Mouse (Mus musculus) hindbrain, embryonic 11.5 days (tissue): ENCODE measurements at regions not wholly inside any gene's neighbourhood (a gene's known extent, or its start where the extent isn't known, plus 50 kb on each side); places are given as distances from the start of the nearest gene placed in this dataset.

Experiments
- ATAC-seq: fragments of 200-750 bp; cut with Nextera tagmentation; 2 replicates; pipeline ENCODE4 v1.8.0; 2017; ENCODE audit warnings: mild to moderate bottlenecking, moderate TSS enrichment, moderate library complexity; ENCODE audit not compliant: low FRiP score
- DNase-seq: peaks from one replicate; pipeline ENCODE4 v3.0.0-alpha.2; 2015; ENCODE audit warnings: low spot score
- H3K27ac ChIP-seq: fragments of 300-500 bp; sonication (generic); 2 replicates; pipeline ENCODE4 v1.5.1; 2014; ENCODE audit warnings: mild to moderate bottlenecking, low read depth, low read length
- H3K27me3 ChIP-seq: fragments of 300-500 bp; sonication (generic); 2 replicates; pipeline ENCODE4 v1.6.1; 2014; ENCODE audit warnings: mild to moderate bottlenecking, low read length, moderate library complexity, mixed read lengths; ENCODE audit not compliant: control insufficient read depth, insufficient read depth
- H3K36me3 ChIP-seq: fragments of 300-500 bp; sonication (generic); 2 replicates; pipeline ENCODE4 v1.6.1; 2014; ENCODE audit warnings: mild to moderate bottlenecking, low read length, moderate library complexity, mixed read lengths; ENCODE audit not compliant: control insufficient read depth, insufficient read depth
- H3K4me1 ChIP-seq: fragments of 300-500 bp; sonication (generic); replicated peaks from 2 replicates; pipeline ENCODE4 v1.6.1; 2014; ENCODE audit warnings: low read length, mixed read lengths; ENCODE audit not compliant: control insufficient read depth, insufficient read depth
- H3K4me2 ChIP-seq: fragments of 300-500 bp; sonication (generic); replicated peaks from 2 replicates; pipeline ENCODE4 v1.6.1; 2014; ENCODE audit warnings: mild to moderate bottlenecking, low read depth, low read length
- H3K4me3 ChIP-seq: fragments of 300-500 bp; sonication (generic); 2 replicates; pipeline ENCODE4 v1.5.1; 2014; ENCODE audit warnings: low read depth, low read length
- H3K9ac ChIP-seq: fragments of 300-500 bp; sonication (generic); 2 replicates; pipeline ENCODE4 v1.6.1; 2014; ENCODE audit warnings: low read depth, low read length
- H3K9me3 ChIP-seq: fragments of 300-500 bp; sonication (generic); 2 replicates; pipeline ENCODE4 v1.6.1; 2016; ENCODE audit warnings: low read length; ENCODE audit not compliant: control insufficient read depth
- WGBS: fragments of 180-500 bp; shearing (Covaris S2); extraction: QIAGEN DNeasy Blood & Tissue Kit; methylation state at CpG from one replicate; pipeline ENCODE4 v1.1.7; 2014; 5-methylcytosine and 5-hydroxymethylcytosine counted together

GRCm38 (mm10) chr4:30776816-30777442 lies 1187.0 kb upstream of the Map3k7 start:
- WGBS: 65% methylated on average over 2 of the region's 2 CpGs
- DNase-seq: no peak
- Histone ChIP-seq H3K9me3 (no peaks in the 10 kb centered on the region), H3K4me3 (no peak overlapping the region), H3K27ac (no peak overlapping the region), H3K36me3 (no peaks in the 10 kb centered on the region), H3K27me3 (no peaks in the 10 kb centered on the region), H3K4me2 (no peak overlapping the region), H3K4me1 (no peaks in the 10 kb centered on the region), H3K9ac (no peak overlapping the region)
- ATAC-seq: peak; percentile 54

- DNase-seq: no peak
- Histone ChIP-seq H3K27me3 (no peaks in the 10 kb centered on the region), H3K9me3 (no peaks in the 10 kb centered on the region), H3K4me1 (no peaks in the 10 kb centered on the region), H3K9ac (no peak overlapping the region), H3K4me3 (no peak overlapping the region), H3K4me2 (no peak overlapping the region), H3K36me3 (no peaks in the 10 kb centered on the region), H3K27ac (no peak overlapping the region)
- 76% methylated on average over 2 of the region's 2 CpGs for WGBS
- ATAC-seq: no peak
These were observed 1182.2 kb upstream of the Map3k7 start for GRCm38 (mm10) chr4:30781649-30782048.

GRCm38 (mm10) chr4:30789976-30790657 lies 1173.8 kb upstream of the Map3k7 start:
- DNase-seq: no peak
- Histone ChIP-seq H3K4me2 (no peak overlapping the region), H3K9me3 (no peaks in the 10 kb centered on the region), H3K4me3 (no peak overlapping the region), H3K36me3 (no peaks in the 10 kb centered on the region), H3K27ac (no peak overlapping the region), H3K4me1 (no peaks in the 10 kb centered on the region), H3K27me3 (no peaks in the 10 kb centered on the region), H3K9ac (no peak overlapping the region)
- 59% methylated on average over 5 of the region's 5 CpGs for WGBS
- no peak for ATAC-seq

GRCm38 (mm10) chr4:30809798-30810197 lies 1154.1 kb upstream of the Map3k7 start:
- H3K4me2 ChIP-seq: no peak overlapping the region
- no peak overlapping the region for H3K4me3 ChIP-seq
- no peak overlapping the region for H3K27ac ChIP-seq
- H3K4me1 ChIP-seq: no peaks in the 10 kb centered on the region
- no peak overlapping the region for H3K9ac ChIP-seq
- no peak for DNase-seq
- H3K9me3 ChIP-seq: no peaks in the 10 kb centered on the region
- ATAC-seq: no peak
- H3K27me3 ChIP-seq: no peaks in the 10 kb centered on the region
- H3K36me3 ChIP-seq: no peaks in the 10 kb centered on the region

- ATAC-seq: peak; percentile 91
- WGBS: 48% methylated on average over 5 of the region's 5 CpGs
These were observed 1108.4 kb upstream of the Map3k7 start for GRCm38 (mm10) chr4:30855361-30856056.

GRCm38 (mm10) chr4:30904966-30905365 lies 1058.9 kb upstream of the Map3k7 start:
- ATAC-seq (no peak), DNase-seq (no peak)
- no peak overlapping the region for H3K9ac ChIP-seq
- no peaks in the 10 kb centered on the region for H3K4me1 ChIP-seq
- no peaks in the 10 kb centered on the region for H3K9me3 ChIP-seq
- H3K27me3 ChIP-seq: no peaks in the 10 kb centered on the region
- no peak overlapping the region for H3K4me2 ChIP-seq
- H3K27ac ChIP-seq: no peak overlapping the region
- 83% methylated on average over 2 of the region's 2 CpGs for WGBS
- H3K36me3 ChIP-seq: no peaks in the 10 kb centered on the region
- H3K4me3 ChIP-seq: no peak overlapping the region

More at GRCm38 (mm10) chr4:30855361-30856056, 1108.4 kb upstream of the Map3k7 start:
- H3K27me3 ChIP-seq: no peaks in the 10 kb centered on the region
- H3K4me2 ChIP-seq: no peak overlapping the region
- no peaks in the 10 kb centered on the region for H3K36me3 ChIP-seq
- no peaks in the 10 kb centered on the region for H3K9me3 ChIP-seq
- H3K4me1 ChIP-seq: no peaks in the 10 kb centered on the region
- H3K4me3 ChIP-seq: no peak overlapping the region
- H3K9ac ChIP-seq: no peak overlapping the region
- no peak for DNase-seq
- H3K27ac ChIP-seq: no peak overlapping the region

GRCm38 (mm10) chr4:30922944-30923343 lies 1041.0 kb upstream of the Map3k7 start:
- no peaks in the 10 kb centered on the region for H3K9me3 ChIP-seq
- H3K4me3 ChIP-seq: no peak overlapping the region
- no peak overlapping the region for H3K9ac ChIP-seq
- WGBS: 87% methylated on average over 4 of the region's 4 CpGs
- no peaks in the 10 kb centered on the region for H3K36me3 ChIP-seq
- no peak overlapping the region for H3K27ac ChIP-seq
- DNase-seq (no peak), ATAC-seq (no peak)
- no peak overlapping the region for H3K4me2 ChIP-seq
- no peaks in the 10 kb centered on the region for H3K4me1 ChIP-seq
- H3K27me3 ChIP-seq: no peaks in the 10 kb centered on the region

- H3K4me3 ChIP-seq: no peak overlapping the region
- 89% methylated on average over 3 of the region's 3 CpGs for WGBS
- H3K27ac ChIP-seq: no peak overlapping the region
- ATAC-seq: no peak
- no peaks in the 10 kb centered on the region for H3K27me3 ChIP-seq
- H3K9me3 ChIP-seq: no peaks in the 10 kb centered on the region
- no peak overlapping the region for H3K9ac ChIP-seq
- no peak for DNase-seq
- no peaks in the 10 kb centered on the region for H3K36me3 ChIP-seq
- no peak overlapping the region for H3K4me2 ChIP-seq
- no peaks in the 10 kb centered on the region for H3K4me1 ChIP-seq
These were observed 1031.5 kb upstream of the Map3k7 start for GRCm38 (mm10) chr4:30932358-30932757.
